Comparison of ENCODE assay signal across 15 mouse cellular contexts in the genomic region with DNA sequence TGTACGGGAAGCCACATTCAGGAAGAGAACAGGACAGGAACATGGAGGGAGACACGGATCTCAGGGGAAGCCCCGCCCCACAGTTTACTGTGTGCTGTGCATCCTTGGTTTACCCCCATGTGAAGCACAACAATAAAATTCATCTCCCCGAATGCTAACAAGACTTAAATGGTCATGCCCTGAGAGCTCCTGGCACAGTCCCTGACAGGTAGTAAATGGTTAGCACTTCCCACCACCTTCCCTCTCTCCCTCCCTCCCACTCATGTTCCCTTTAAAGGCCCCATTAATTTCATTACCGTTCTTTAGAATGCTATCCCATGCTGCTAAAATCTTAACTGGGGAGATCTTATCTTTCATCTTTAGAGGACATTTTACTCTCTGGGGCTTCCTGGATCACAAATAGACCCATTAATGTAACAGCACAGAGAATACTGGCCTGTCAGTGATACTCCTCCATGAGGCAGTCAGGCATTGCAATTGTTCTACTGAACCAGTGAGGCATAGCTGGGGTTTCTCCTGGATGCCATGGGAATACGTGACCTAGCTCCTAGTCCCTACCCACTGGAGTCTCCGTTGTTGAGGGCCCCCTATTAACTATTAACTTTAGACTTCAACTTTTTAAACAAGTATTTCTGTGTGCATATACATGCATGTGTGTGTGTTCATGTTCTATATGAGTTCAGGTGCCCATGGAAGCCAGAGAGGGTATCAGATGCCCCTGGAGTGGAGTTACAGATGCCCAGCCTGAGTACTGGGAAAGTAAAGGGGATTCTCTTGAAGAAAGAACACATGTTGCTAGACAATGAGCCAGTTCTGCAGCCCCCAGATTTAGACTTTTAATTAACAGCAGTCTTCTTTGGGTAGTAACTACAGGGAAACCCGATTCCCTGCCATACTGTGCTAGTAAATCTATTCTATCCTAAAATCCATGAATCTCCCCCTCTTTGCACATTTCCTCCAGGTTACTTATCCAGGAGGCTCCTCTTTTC.
DNase-seq lines count a peak whose midpoint lies in the region; ATAC-seq and TF ChIP-seq lines count a peak whose summit lies in the region.
"Had no signal": no experiment of that assay in that cellular context is flagged by ENCODE, and none has a peak within 500 bp of the region (broad histone marks: within the 10 kb centered on the region; RNA-seq: fewer than 3 reads in every experiment).

No protein-coding gene starts in this region.

- DNase-seq in heart, postnatal 0 days (ENCODE audit: low spot score): no peak
- no peak for DNase-seq in heart, adult 9 months (ENCODE audit: low spot score in 2 of 2)
- peak; percentile 83 for DNase-seq in Patski (ENCODE audit: low read depth, low spot score)
- DNase-seq in kidney, postnatal 4 days: peak; percentile 29 to 51
- DNase-seq in hindbrain, postnatal 0 days (ENCODE audit: low spot score): no peak
- no peak for DNase-seq in cerebellum, adult 11 months
- DNase-seq: adrenal gland, postnatal 10 days; lung, adult 2 months had no signal

- peaks cover 33% of the 10 kb centered on the region for H3K4me1 ChIP-seq in heart, postnatal 0 days (ENCODE audit: control insufficient read depth, insufficient read depth)
- H3K4me1 ChIP-seq in embryonic fibroblast, embryonic 13.5 days (ENCODE audit: control insufficient read depth, insufficient read depth, low read length): peaks cover 19% of the 10 kb centered on the region
- no peaks in the 10 kb centered on the region for H3K4me1 ChIP-seq in hindbrain, postnatal 0 days (ENCODE audit: insufficient read depth, low read length)
- H3K4me1 ChIP-seq: forebrain, embryonic 13.5 days; hindbrain, embryonic 15.5 days; midbrain, embryonic 13.5 days had no signal

- WGBS in heart, postnatal 0 days: 74% methylated on average over 8 of the region's 8 CpGs
- 72% methylated on average over 8 of the region's 8 CpGs for WGBS in hindbrain, postnatal 0 days

- POLR2A ChIA-PET in Patski (lab: Charles Lee): interaction anchor here (1.2 kb wide), 1 partner anchor 90 kb away, joined by 3 read pairs; no protein-coding TSS in a partner anchor

- in situ Hi-C loops in Patski (cut with MboI; ENCODE audit: low pct_unique_long_range_greater_than_20kb): loop anchor here (5.0 kb wide), 1 partner anchor 207 kb away; the partner anchor contains the start of gene Lamc1

- H3K27ac ChIP-seq in heart, postnatal 0 days (ENCODE audit: low read depth): peak overlapping the region; percentile 58
- H3K27ac ChIP-seq in embryonic fibroblast, embryonic 13.5 days (ENCODE audit: insufficient read depth, low read length): peak overlapping the region; percentile 66; the same call in 1 of the 2 replicates
- no peak overlapping the region for H3K27ac ChIP-seq in hindbrain, postnatal 0 days
- H3K27ac ChIP-seq: forebrain, embryonic 13.5 days; hindbrain, embryonic 15.5 days; macrophage; midbrain, embryonic 13.5 days had no signal

- H3K9me3 ChIP-seq in heart, postnatal 0 days (replicated peaks; ENCODE audit: control insufficient read depth, low read length): no peaks in the 10 kb centered on the region
- no peaks in the 10 kb centered on the region for H3K9me3 ChIP-seq in hindbrain, postnatal 0 days (ENCODE audit: low read length)
- H3K9me3 ChIP-seq: forebrain, embryonic 13.5 days; heart, embryonic 12.5 days; hindbrain, embryonic 15.5 days; midbrain, embryonic 13.5 days had no signal

- no peak overlapping the region for H3K9ac ChIP-seq in heart, postnatal 0 days (replicated peaks; ENCODE audit: low read depth, low read length)
- no peak overlapping the region for H3K9ac ChIP-seq in hindbrain, postnatal 0 days (replicated peaks; ENCODE audit: low read length)
- H3K9ac ChIP-seq: forebrain, embryonic 13.5 days; heart, embryonic 12.5 days; hindbrain, embryonic 15.5 days; midbrain, embryonic 13.5 days had no signal

- H3K27me3 ChIP-seq in heart, postnatal 0 days (ENCODE audit: control insufficient read depth, insufficient read depth, low read length): no peaks in the 10 kb centered on the region
- no peaks in the 10 kb centered on the region for H3K27me3 ChIP-seq in Patski
- H3K27me3 ChIP-seq in hindbrain, postnatal 0 days (ENCODE audit: insufficient read depth, low read length): no peaks in the 10 kb centered on the region
- H3K27me3 ChIP-seq: forebrain, embryonic 13.5 days; heart, embryonic 12.5 days; hindbrain, embryonic 15.5 days; midbrain, embryonic 13.5 days had no signal

- no peak overlapping the region for H3K4me3 ChIP-seq in heart, postnatal 0 days (ENCODE audit: low read depth, low read length)
- H3K4me3 ChIP-seq in embryonic fibroblast, embryonic 13.5 days (ENCODE audit: insufficient read depth, low read length): no peak overlapping the region
- H3K4me3 ChIP-seq in hindbrain, postnatal 0 days (ENCODE audit: low read length): no peak overlapping the region
- H3K4me3 ChIP-seq: forebrain, embryonic 13.5 days; heart, embryonic 12.5 days; hindbrain, embryonic 15.5 days; midbrain, embryonic 13.5 days had no signal

- CTCF ChIA-PET in Patski (lab: Charles Lee): interaction anchor here (0.9 to 1.7 kb wide), 4 partner anchors 20 to 261 kb away, joined by 3 to 4 read pairs (median 4); no protein-coding TSS in a partner anchor

- no peak for TF ChIP-seq POLR2A in embryonic fibroblast, embryonic 13.5 days (IDR thresholded peaks at IDR 0.05; ENCODE audit: low read depth, low read length)

- H3K36me3 ChIP-seq in heart, postnatal 0 days (replicated peaks; ENCODE audit: control insufficient read depth, insufficient read depth, low read length): peaks cover 6% of the 10 kb centered on the region; the same call in 1 of the 2 replicates
- no peaks in the 10 kb centered on the region for H3K36me3 ChIP-seq in hindbrain, postnatal 0 days (ENCODE audit: insufficient read depth, low read length)
- H3K36me3 ChIP-seq: heart, embryonic 12.5 days; hindbrain, embryonic 15.5 days; midbrain, embryonic 13.5 days had no signal

- no peak overlapping the region for H3K4me2 ChIP-seq in heart, postnatal 0 days (ENCODE audit: low read depth, low read length)
- H3K4me2 ChIP-seq in hindbrain, postnatal 0 days (ENCODE audit: low read depth, low read length): no peak overlapping the region
- H3K4me2 ChIP-seq: forebrain, embryonic 13.5 days; heart, embryonic 12.5 days; hindbrain, embryonic 15.5 days; midbrain, embryonic 13.5 days had no signal

- no peak for ATAC-seq in heart, postnatal 0 days (ENCODE audit: insufficient read depth, low read depth)
- ATAC-seq in Patski: peak; percentile 28
- no peak for ATAC-seq in hindbrain, postnatal 0 days
- ATAC-seq: CD4-positive, CD25-positive, alpha-beta regulatory T cell, adult 4 months; forebrain, embryonic 13.5 days; midbrain, embryonic 13.5 days had no signal

- no peak for TF ChIP-seq CTCF in heart, postnatal 0 days (IDR thresholded peaks at IDR 0.05; ENCODE audit: low read depth)
- no peak for TF ChIP-seq CTCF in Patski (IDR thresholded peaks at IDR 0.05)
- no peak for TF ChIP-seq CTCF in embryonic fibroblast, embryonic 13.5 days (IDR thresholded peaks at IDR 0.05; ENCODE audit: borderline replicate concordance, insufficient read depth, low read length)
- no peak for TF ChIP-seq CTCF in hindbrain, postnatal 0 days (IDR thresholded peaks at IDR 0.05; ENCODE audit: low read depth)

- TF ChIP-seq EP300 in heart, postnatal 0 days (IDR thresholded peaks at IDR 0.05; ENCODE audit: low read depth): no peak

Comparison
In these comparisons a context has a peak if more than half of its experiments do, and no peak if none do; other contexts are left out.
1. DNase-seq: peak in Patski (single experiment) and kidney, postnatal 4 days (2 of 2); none in heart, postnatal 0 days (single experiment), heart, adult 9 months (0 of 2), hindbrain, postnatal 0 days (single experiment) and cerebellum, adult 11 months (single experiment).